Mouse (Mus musculus): ENCODE results near the gene Lypd6b. TPM values are rescaled to one million over a fixed set of nuclear protein-coding genes. Genes with fewer than 3 reads are reported as not detected.

Lypd6b gene
- polyA plus RNA-seq, 1 experiment: 1.5 TPM

DNA sequence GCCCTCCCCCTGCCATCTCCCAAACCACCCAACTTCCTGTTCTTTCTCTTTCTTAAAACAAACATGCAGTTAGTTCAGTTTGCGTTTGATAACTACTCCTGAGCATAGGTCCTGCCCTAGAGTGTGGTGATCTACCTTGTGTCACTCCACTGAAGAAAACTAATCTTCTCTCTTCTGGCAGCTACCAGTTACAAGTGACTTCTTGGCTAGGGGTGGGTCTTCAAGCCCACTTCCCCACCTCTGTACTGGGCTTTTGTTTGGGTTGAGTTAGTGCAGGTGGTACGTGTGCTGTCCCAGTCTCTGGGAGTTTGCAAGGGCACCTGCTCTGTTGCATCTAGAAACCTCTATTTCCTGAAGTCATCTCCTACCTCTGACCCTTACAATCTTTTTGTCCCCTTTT is 60.3 kb downstream of the Lypd6b start:
- no peak for DNase-seq
- TF ChIP-seq CTCF (conservative IDR thresholded peaks at IDR 0.05; ENCODE audit: insufficient read depth, insufficient read length, low read depth, low read length): no peak
- no peak for TF ChIP-seq POLR2A (IDR thresholded peaks at IDR 0.05; ENCODE audit: low read depth, low read length)
- Histone ChIP-seq H3K4me1 (ENCODE audit: control insufficient read depth, insufficient read depth, low read length) (no peaks in the 10 kb centered on the region), H3K36me3 (ENCODE audit: control insufficient read depth, insufficient read depth, low read length) (no peaks in the 10 kb centered on the region), H3K4me3 (ENCODE audit: insufficient read depth, low read depth, low read length) (no peak overlapping the region), H3K27ac (ENCODE audit: insufficient read depth, low read depth, low read length) (no peak overlapping the region), H3K27me3 (replicated peaks; ENCODE audit: control insufficient read depth, insufficient read depth, low read length) (no peaks in the 10 kb centered on the region)
- 74% methylated on average over 2 of the region's 2 CpGs for WGBS

- Histone ChIP-seq H3K4me3 (ENCODE audit: insufficient read depth, low read depth, low read length) (no peak overlapping the region), H3K27ac (ENCODE audit: insufficient read depth, low read depth, low read length) (no peak overlapping the region), H3K36me3 (ENCODE audit: control insufficient read depth, insufficient read depth, low read length) (no peaks in the 10 kb centered on the region), H3K27me3 (replicated peaks; ENCODE audit: control insufficient read depth, insufficient read depth, low read length) (no peaks in the 10 kb centered on the region), H3K4me1 (ENCODE audit: control insufficient read depth, insufficient read depth, low read length) (no peaks in the 10 kb centered on the region)
- no peak for TF ChIP-seq POLR2A (IDR thresholded peaks at IDR 0.05; ENCODE audit: low read depth, low read length)
- no peak for TF ChIP-seq CTCF (conservative IDR thresholded peaks at IDR 0.05; ENCODE audit: insufficient read depth, insufficient read length, low read depth, low read length)
- no peak for DNase-seq
- 88% methylated on average over 1 of the region's 1 CpGs for WGBS
Measured at GRCm38 (mm10) chr2:49849771-49850170, 62.3 kb downstream of the Lypd6b start.

DNA sequence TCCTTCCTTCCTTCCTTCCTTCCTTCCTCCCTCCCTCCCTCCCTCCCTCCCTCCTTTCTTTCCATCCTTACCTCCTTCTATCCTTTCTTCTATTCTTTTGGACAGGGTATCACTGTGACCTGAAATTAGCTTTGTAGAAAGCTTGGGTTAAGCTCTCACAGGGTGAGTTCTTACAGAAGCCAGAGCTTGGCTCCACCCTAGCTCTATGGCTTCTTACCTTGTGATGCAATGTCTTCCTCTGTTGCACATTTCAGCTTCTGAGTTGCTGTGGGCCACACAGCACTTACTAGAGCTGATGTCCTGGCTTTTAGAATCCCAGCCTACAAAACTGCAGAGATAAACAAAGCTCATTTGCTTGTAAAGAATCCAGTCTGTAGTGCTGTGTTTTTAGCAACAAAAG is 64.5 kb downstream of the Lypd6b start:
- Histone ChIP-seq H3K36me3 (ENCODE audit: control insufficient read depth, insufficient read depth, low read length) (no peaks in the 10 kb centered on the region), H3K27me3 (replicated peaks; ENCODE audit: control insufficient read depth, insufficient read depth, low read length) (no peaks in the 10 kb centered on the region)
- no peak for TF ChIP-seq POLR2A (IDR thresholded peaks at IDR 0.05; ENCODE audit: low read depth, low read length)

GRCm38 (mm10) chr2:49856161-49856564 is 68.7 kb downstream of the Lypd6b start:
- H3K36me3 ChIP-seq (ENCODE audit: control insufficient read depth, insufficient read depth, low read length): no peaks in the 10 kb centered on the region
- H3K27me3 ChIP-seq (replicated peaks; ENCODE audit: control insufficient read depth, insufficient read depth, low read length): no peaks in the 10 kb centered on the region
- DNase-seq: no peak
- TF ChIP-seq POLR2A (IDR thresholded peaks at IDR 0.05; ENCODE audit: low read depth, low read length) (no peak), CTCF (conservative IDR thresholded peaks at IDR 0.05; ENCODE audit: insufficient read depth, insufficient read length, low read depth, low read length) (no peak)
- no peaks in the 10 kb centered on the region for H3K4me1 ChIP-seq (ENCODE audit: control insufficient read depth, insufficient read depth, low read length)
- no peak overlapping the region for H3K4me3 ChIP-seq (ENCODE audit: insufficient read depth, low read depth, low read length)
- WGBS: 50% methylated on average over 10 of the region's 10 CpGs
- H3K27ac ChIP-seq (ENCODE audit: insufficient read depth, low read depth, low read length): no peak overlapping the region

More for the DNA sequence above, 64.5 kb downstream of the Lypd6b start:
- Histone ChIP-seq H3K27ac (ENCODE audit: insufficient read depth, low read depth, low read length) (no peak overlapping the region), H3K4me3 (ENCODE audit: insufficient read depth, low read depth, low read length) (no peak overlapping the region), H3K4me1 (ENCODE audit: control insufficient read depth, insufficient read depth, low read length) (no peaks in the 10 kb centered on the region)
- no peak for DNase-seq

- TF ChIP-seq CTCF (conservative IDR thresholded peaks at IDR 0.05; ENCODE audit: insufficient read depth, insufficient read length, low read depth, low read length) (no peak), POLR2A (IDR thresholded peaks at IDR 0.05; ENCODE audit: low read depth, low read length) (no peak)
- no peak for DNase-seq
Measured at GRCm38 (mm10) chr2:49856584-49856983, 69.1 kb downstream of the Lypd6b start.

DNA sequence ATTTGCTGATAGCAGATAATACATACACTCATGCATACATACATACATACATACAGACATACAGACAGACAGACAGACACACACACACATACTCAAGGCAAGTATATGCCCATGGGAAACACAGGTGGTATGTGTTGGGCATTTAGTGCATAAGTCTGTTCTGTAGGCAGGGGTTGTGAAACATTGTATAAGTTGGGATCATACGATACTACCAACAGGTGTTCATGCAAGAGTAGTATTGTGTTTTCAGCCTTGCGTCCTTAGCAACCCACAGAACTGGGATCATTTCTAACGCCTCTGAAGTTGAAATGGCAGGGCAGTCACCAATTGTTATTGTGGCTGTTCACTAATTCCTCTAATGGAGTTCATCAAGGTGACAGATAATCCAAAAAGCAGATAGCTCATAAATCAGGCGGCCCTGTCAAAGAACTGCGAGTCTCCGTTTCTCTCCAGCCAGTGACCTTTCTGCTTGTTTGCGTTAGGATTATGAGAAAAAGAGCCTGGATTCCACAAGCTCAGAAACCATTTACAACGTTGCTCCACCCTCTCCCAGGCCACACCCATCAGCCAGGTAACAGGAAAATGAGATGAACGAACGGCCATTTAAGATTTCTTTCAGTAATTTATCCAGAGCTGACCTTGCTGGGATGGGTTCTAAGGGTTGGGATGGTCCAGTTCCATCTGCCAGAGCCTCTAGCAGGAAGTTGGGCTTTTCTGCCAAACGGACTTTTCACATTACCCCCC is 72.9 kb downstream of the Lypd6b start:
- no peak overlapping the region for H3K4me3 ChIP-seq (ENCODE audit: insufficient read depth, low read depth, low read length)
- WGBS: 36% methylated on average over 11 of the region's 11 CpGs

More at GRCm38 (mm10) chr2:49856584-49856983, 69.1 kb downstream of the Lypd6b start:
- no peaks in the 10 kb centered on the region for H3K27me3 ChIP-seq (replicated peaks; ENCODE audit: control insufficient read depth, insufficient read depth, low read length)
- WGBS: 76% methylated on average over 5 of the region's 5 CpGs
- H3K27ac ChIP-seq (ENCODE audit: insufficient read depth, low read depth, low read length): no peak overlapping the region
- H3K4me3 ChIP-seq (ENCODE audit: insufficient read depth, low read depth, low read length): no peak overlapping the region
- no peaks in the 10 kb centered on the region for H3K4me1 ChIP-seq (ENCODE audit: control insufficient read depth, insufficient read depth, low read length)
- H3K36me3 ChIP-seq (ENCODE audit: control insufficient read depth, insufficient read depth, low read length): no peaks in the 10 kb centered on the region

DNA sequence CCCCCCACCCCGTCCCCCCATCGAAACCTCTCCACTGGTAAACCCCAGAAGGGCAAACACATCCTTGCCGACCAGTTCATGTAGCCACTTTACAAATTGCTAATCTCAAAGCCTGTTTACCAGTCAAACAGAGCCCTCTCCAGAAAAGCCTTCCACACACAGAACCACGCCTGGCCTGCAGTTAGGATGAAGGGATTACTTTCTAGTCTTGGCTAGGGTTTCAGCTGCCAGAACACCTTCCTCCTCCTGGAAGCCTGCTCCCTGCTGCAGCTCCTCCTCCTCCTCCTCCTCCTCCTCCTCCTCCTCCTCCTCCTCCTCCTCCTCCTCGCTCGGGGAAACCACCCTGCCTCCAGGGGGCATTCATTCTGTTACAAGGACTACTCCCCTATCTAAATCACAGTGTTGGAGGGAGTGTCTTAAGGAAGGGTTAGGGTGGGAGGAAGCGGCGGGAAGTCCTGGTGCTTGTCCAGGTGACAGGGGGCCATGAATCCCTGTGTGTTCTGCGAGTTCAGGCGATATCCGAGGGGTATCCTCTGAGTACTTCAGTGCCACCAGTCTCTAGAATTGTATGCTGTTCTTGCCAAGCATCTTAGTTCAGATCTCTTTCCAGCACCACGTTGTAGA is 73.6 kb downstream of the Lypd6b start:
- Histone ChIP-seq H3K27ac (ENCODE audit: insufficient read depth, low read depth, low read length) (no peak overlapping the region), H3K4me1 (ENCODE audit: control insufficient read depth, insufficient read depth, low read length) (no peaks in the 10 kb centered on the region), H3K4me3 (ENCODE audit: insufficient read depth, low read depth, low read length) (no peak overlapping the region), H3K27me3 (replicated peaks; ENCODE audit: control insufficient read depth, insufficient read depth, low read length) (no peaks in the 10 kb centered on the region), H3K36me3 (ENCODE audit: control insufficient read depth, insufficient read depth, low read length) (no peaks in the 10 kb centered on the region)
- TF ChIP-seq CTCF (conservative IDR thresholded peaks at IDR 0.05; ENCODE audit: insufficient read depth, insufficient read length, low read depth, low read length): no peak
- no peak for TF ChIP-seq POLR2A (IDR thresholded peaks at IDR 0.05; ENCODE audit: low read depth, low read length)
- no peak for DNase-seq
- 32% methylated on average over 10 of the region's 12 CpGs for WGBS

More for the DNA sequence above, 72.9 kb downstream of the Lypd6b start:
- H3K36me3 ChIP-seq (ENCODE audit: control insufficient read depth, insufficient read depth, low read length): no peaks in the 10 kb centered on the region
- H3K4me1 ChIP-seq (ENCODE audit: control insufficient read depth, insufficient read depth, low read length): no peaks in the 10 kb centered on the region
- no peak overlapping the region for H3K27ac ChIP-seq (ENCODE audit: insufficient read depth, low read depth, low read length)
- DNase-seq: no peak
- no peaks in the 10 kb centered on the region for H3K27me3 ChIP-seq (replicated peaks; ENCODE audit: control insufficient read depth, insufficient read depth, low read length)
- no peak for TF ChIP-seq POLR2A (IDR thresholded peaks at IDR 0.05; ENCODE audit: low read depth, low read length)

Measured in kidney, adult 2 months (tissue).